Mouse (Mus musculus): ENCODE data around the gene Prtg. TPM values are rescaled to one million over a fixed set of nuclear protein-coding genes. Genes with fewer than 3 reads are reported as not detected.

The Prtg gene
- total and polyA plus RNA-seq, 3 experiments, result 0.04 to 0.21 (median 0.17) TPM

Other genes starting within 250 kb of the Prtg start
- gene Nedd4, start 144.5 kb upstream of the Prtg start, total RNA-seq (2021), result 100 to 1,000 TPM; 393 to 436 TPM
- 139 and 169 TPM in 2 replicates for gene Nedd4, start 144.5 kb upstream of the Prtg start, polyA plus RNA-seq (2012; rRNA removed)
- gene Pygo1, start 118.8 kb downstream of the Prtg start, total RNA-seq (2021), result 1 to 10 TPM; 2.8 to 5.1 TPM
- gene Pygo1, start 118.8 kb downstream of the Prtg start, polyA plus RNA-seq (2012; rRNA removed), result 0.53 and 0.77 TPM in 2 replicates
- 1 to 10 TPM in 1 of 2 experiments, under 1 TPM in 1; 0.61 to 1.4 TPM for gene Dyx1c1, start 151.9 kb downstream of the Prtg start, total RNA-seq (2021)
- 0.44 and 0.62 TPM in 2 replicates for gene Dyx1c1, start 151.9 kb downstream of the Prtg start, polyA plus RNA-seq (2012; rRNA removed)
- not detected for gene Gm44503, start 152.0 kb downstream of the Prtg start, total RNA-seq (2021)
- 0.11 TPM in 1 of 2 replicates, not detected in the other for gene Gm44503, start 152.0 kb downstream of the Prtg start, polyA plus RNA-seq (2012; rRNA removed)
- gene Ccpg1os, start 178.5 kb downstream of the Prtg start, total RNA-seq (2021), result 10 to 100 TPM; 21.7 to 25.3 TPM
- gene Ccpg1os, start 178.5 kb downstream of the Prtg start, polyA plus RNA-seq (2012; rRNA removed), result 8.6 and 10.5 TPM in 2 replicates
- 100 to 1,000 TPM; 135 to 141 TPM for gene Ccpg1, start 178.6 kb downstream of the Prtg start, total RNA-seq (2021)
- 8.3 and 11.3 TPM in 2 replicates for gene Ccpg1, start 178.6 kb downstream of the Prtg start, polyA plus RNA-seq (2012; rRNA removed)
- 10 to 100 TPM; 13.3 to 14.7 TPM for gene Pigb, start 233.5 kb downstream of the Prtg start, total RNA-seq (2021)
- 7.2 and 9.6 TPM in 2 replicates for gene Pigb, start 233.5 kb downstream of the Prtg start, polyA plus RNA-seq (2012; rRNA removed)
- 10 to 100 TPM; 36.2 to 36.8 TPM for gene Rab27a, start 238.0 kb downstream of the Prtg start, total RNA-seq (2021)
- 3.3 and 5.5 TPM in 2 replicates for gene Rab27a, start 238.0 kb downstream of the Prtg start, polyA plus RNA-seq (2012; rRNA removed)

All from adrenal gland, adult 2 months (tissue).